Mouse (Mus musculus) layer of hippocampus, postnatal 25 days (tissue): ENCODE results near the gene Elovl6. TPM values are rescaled to one million over a fixed set of nuclear protein-coding genes. Genes with fewer than 3 reads are reported as not detected.

ENCODE experiments used
- DNase-seq, 2 experiments: peaks; one replicate each; pipeline ENCODE4 v3.0.0; 2022; ENCODE audit warnings: mixed read lengths in 2 of 2, low spot score in 1 of 2; ENCODE audit errors: extremely low spot score in 1 of 2
- microRNA-seq, 2 experiments: library from miRNA; unstranded; fragments of <30 nt; microRNA quantifications; one replicate each; pipeline ENCODE4 v1.2.0; 2021
- total RNA-seq, 2 experiments: library from RNA; stranded (reverse); gene quantifications; 2 replicates each; pipeline ENCODE4 v1.2.3; 2021

Gene Elovl6
- total RNA-seq, 2 experiments from 2014 or later: 37.8 to 40.8 TPM

DNA sequence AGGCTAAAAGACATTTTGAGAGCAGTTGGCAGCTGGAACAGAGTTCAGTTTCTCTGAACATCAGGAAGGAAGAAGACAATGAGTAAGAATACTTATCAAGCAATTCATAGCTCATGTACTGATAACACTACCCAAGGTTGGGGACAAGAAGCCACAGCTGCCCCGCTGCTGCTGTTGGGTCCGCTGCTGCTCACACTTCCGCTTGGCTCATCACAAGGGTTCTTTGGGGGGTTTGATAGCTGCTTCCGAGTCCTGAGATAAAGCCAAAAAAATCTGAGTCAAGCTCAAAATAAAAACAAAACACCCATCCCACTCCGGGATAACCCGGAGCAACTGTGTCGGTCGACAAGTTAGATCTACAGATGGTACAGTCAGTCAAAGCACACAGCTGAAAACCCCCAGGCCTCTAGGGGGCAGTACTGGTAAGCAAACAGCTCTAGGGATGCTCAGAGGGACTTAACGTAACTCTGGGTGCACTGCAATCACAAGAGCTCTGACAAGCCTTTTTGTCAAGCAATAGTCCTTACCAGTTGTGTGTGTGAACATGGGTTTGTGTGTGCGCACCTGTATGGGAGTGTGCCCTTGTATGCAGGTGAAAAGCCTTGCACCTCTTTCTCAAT is 151.0 kb downstream of the Elovl6 start:
- peak in 1 of 2 experiments; percentile 21 for DNase-seq

DNA sequence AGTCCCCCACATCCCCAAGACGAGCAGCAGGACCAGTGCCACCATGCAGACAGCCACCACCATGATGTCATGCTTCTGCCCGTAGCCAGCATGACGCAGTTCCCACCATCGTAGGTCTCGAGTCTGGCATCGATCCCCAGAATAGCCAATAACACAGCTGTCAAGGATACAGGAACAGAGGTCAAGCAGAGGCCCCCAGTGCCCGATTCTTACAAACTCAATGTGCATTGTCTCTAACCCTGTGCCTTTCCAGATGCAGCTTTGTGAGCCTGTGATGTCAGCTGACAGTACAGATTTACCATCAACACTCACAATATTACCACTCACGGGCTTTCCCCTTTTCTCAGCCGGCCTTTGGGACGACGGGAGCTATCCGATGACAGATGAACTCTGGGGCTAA is 154.0 kb downstream of the Elovl6 start:
- DNase-seq: no peak

DNA sequence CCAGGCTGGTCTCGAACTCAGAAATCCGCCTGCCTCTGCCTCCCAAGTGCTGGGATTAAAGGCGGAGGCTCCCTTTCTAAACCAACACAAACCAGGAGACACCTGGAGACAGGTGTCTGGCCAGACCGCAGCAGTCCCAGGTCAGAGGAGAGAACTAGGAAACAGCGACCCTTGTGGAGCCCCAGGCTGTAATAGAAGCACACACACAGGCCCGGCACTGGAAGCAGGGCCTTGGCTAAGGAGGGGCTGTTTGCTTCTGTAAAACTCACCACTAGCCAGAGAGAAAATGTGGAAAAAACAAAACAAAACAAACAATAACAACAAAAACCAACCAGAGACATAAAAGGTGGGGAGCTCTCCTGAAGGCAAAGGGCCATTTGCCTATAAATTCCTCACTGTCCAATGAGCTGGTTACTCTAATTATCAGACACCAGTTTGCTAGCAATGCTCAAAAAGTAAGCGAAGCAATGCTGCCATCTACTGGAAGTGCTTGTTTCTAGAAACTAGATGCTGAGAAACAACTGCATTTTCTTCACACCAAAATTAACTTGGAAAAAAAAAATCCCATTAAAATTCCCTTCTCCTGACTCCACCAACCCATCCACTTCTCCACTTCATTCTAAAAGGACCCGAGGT is 154.7 kb downstream of the Elovl6 start:
- DNase-seq: peak; percentile 42 to 65

- DNase-seq: no peak
Measured at GRCm38 (mm10) chr3:129687429-129687828, 155.3 kb downstream of the Elovl6 start.

Small RNA genes lying within 50 kb of the gene (microRNA-seq; reads per million reads assigned to microRNA genes)
- 0 reads per million in 2 experiments for gene Gm24515

Other genes starting within 250 kb of the Elovl6 start
- 1 to 10 TPM; 1.4 to 2.3 TPM for gene Enpep, start 199.6 kb upstream of the Elovl6 start, total RNA-seq
- gene Egf, start 223.0 kb downstream of the Elovl6 start, total RNA-seq: 1 to 10 TPM; 1.8 to 2.1 TPM